Mouse (Mus musculus) liver, postnatal 0 days (tissue): ENCODE results near the gene Fbn1.

ENCODE experiments used
- CTCF ChIP-seq: sonication (generic); IDR thresholded peaks from 2 replicates; pipeline ENCODE4 v1.5.1; 2016; ENCODE audit warnings: antibody characterized with exemption, low read depth
- EP300 ChIP-seq: IDR thresholded peaks from 2 replicates; pipeline ENCODE4 v1.6.1; 2016; ENCODE audit warnings: antibody characterized with exemption, low read depth, mild to moderate bottlenecking

- no peak for TF ChIP-seq EP300
- no peak for TF ChIP-seq CTCF
Measured at GRCm38 (mm10) chr2:125282334-125283206, 225.2 kb downstream of the Fbn1 start.
